Mouse (Mus musculus) stomach, embryonic 15.5 days (tissue): Measurements from ENCODE around the gene Rhox2e. TPM values are rescaled to one million over a fixed set of nuclear protein-coding genes. Genes with fewer than 3 reads are reported as not detected.
"Not testable (repeated sequence)": the region's sequence is repeated elsewhere in the genome, so short reads cannot be mapped to it uniquely, and the experiment has no call there.

Experiments
- ATAC-seq: fragments of 200-750 bp; cut with Nextera tagmentation; 2 replicates; pipeline ENCODE4 v1.8.0; 2017; ENCODE audit warnings: low read depth, moderate number of reproducible peaks, moderate TSS enrichment; ENCODE audit not compliant: insufficient read depth, low FRiP score
- H3K27ac ChIP-seq: fragments of 300-500 bp; sonication (generic); 2 replicates; pipeline ENCODE4 v1.5.1; 2015; ENCODE audit warnings: mild to moderate bottlenecking, inconsistent platforms
- H3K27me3 ChIP-seq: fragments of 300-500 bp; sonication (generic); replicated peaks from 2 replicates; pipeline ENCODE4 v1.6.1; 2015; ENCODE audit warnings: inconsistent platforms
- H3K36me3 ChIP-seq: fragments of 300-500 bp; sonication (generic); 2 replicates; pipeline ENCODE4 v1.6.1; 2015; ENCODE audit warnings: inconsistent platforms
- H3K4me1 ChIP-seq: fragments of 300-500 bp; sonication (generic); 2 replicates; pipeline ENCODE4 v1.6.1; 2015; ENCODE audit warnings: inconsistent platforms
- H3K4me2 ChIP-seq: fragments of 300-500 bp; sonication (generic); 2 replicates; pipeline ENCODE4 v1.6.1; 2015; ENCODE audit warnings: mild to moderate bottlenecking, inconsistent platforms
- H3K4me3 ChIP-seq: fragments of 300-500 bp; sonication (generic); replicated peaks from 2 replicates; pipeline ENCODE4 v1.5.1; 2015; ENCODE audit warnings: inconsistent platforms
- H3K9ac ChIP-seq: fragments of 300-500 bp; sonication (generic); 2 replicates; pipeline ENCODE4 v1.6.1; 2015; ENCODE audit warnings: inconsistent platforms
- H3K9me3 ChIP-seq: fragments of 300-500 bp; sonication (generic); 2 replicates; pipeline ENCODE4 v1.6.1; 2016; ENCODE audit warnings: inconsistent platforms
- WGBS: fragments of 180-500 bp; shearing (Covaris S2); methylation state at CpG from one replicate; pipeline ENCODE4 v1.1.7; 2015; 5-methylcytosine and 5-hydroxymethylcytosine counted together
- polyA plus RNA-seq: library from polyadenylated mRNA; unstranded; fragments of >200 nt; fragmentation: Nextera tagmentation; extraction: Ambion mirVana; gene quantifications from 2 replicates; pipeline ENCODE4 v1.2.1, GENCODE M21; 2015

Gene Rhox2e
- polyA plus RNA-seq: not detected in 2 replicates

- H3K36me3 ChIP-seq, ATAC-seq, H3K27ac ChIP-seq, H3K27me3 ChIP-seq, H3K9me3 ChIP-seq, H3K4me1 ChIP-seq, H3K9ac ChIP-seq, H3K4me3 ChIP-seq, H3K4me2 ChIP-seq: not testable (repeated sequence)
- 89% methylated on average over 2 of the region's 8 CpGs for WGBS
These were observed at the start of gene Rhox2e for GRCm38 (mm10) chrX:37530152-37530551. TSS of gene Rhox2e (plus strand) at chrX:37530452.

GRCm38 (mm10) chrX:37514059-37514458 lies 16.2 kb upstream of the Rhox2e start, which contains the start of gene Rhox4d:
TSS of gene Rhox4d (plus strand) at chrX:37514359.
- H3K9me3 ChIP-seq, H3K9ac ChIP-seq, H3K4me1 ChIP-seq, H3K4me2 ChIP-seq, ATAC-seq, H3K27me3 ChIP-seq, H3K4me3 ChIP-seq, H3K27ac ChIP-seq, H3K36me3 ChIP-seq: not testable (repeated sequence)
- 92% methylated on average over 17 of the region's 18 CpGs for WGBS

GRCm38 (mm10) chrX:37541719-37542118 lies 11.5 kb downstream of the Rhox2e start, which contains the start of gene Rhox3e:
TSS of gene Rhox3e (plus strand) at chrX:37542019.
- H3K9me3 ChIP-seq, H3K4me2 ChIP-seq, H3K4me3 ChIP-seq, H3K36me3 ChIP-seq, H3K4me1 ChIP-seq, H3K9ac ChIP-seq, ATAC-seq, H3K27ac ChIP-seq, H3K27me3 ChIP-seq: not testable (repeated sequence)
- WGBS: 88% methylated on average over 1 of the region's 4 CpGs

GRCm38 (mm10) chrX:37557112-37557511 lies 26.9 kb downstream of the Rhox2e start, which contains the start of gene Rhox4e:
TSS of gene Rhox4e (plus strand) at chrX:37557412.
- ATAC-seq: not testable (repeated sequence)

GRCm38 (mm10) chrX:37571105-37571504 lies 40.9 kb downstream of the Rhox2e start, which contains the start of gene Rhox2f:
TSS of gene Rhox2f (plus strand) at chrX:37571405.
- not testable (repeated sequence) for H3K27me3 ChIP-seq, H3K4me1 ChIP-seq, H3K4me2 ChIP-seq, ATAC-seq, H3K9me3 ChIP-seq, H3K36me3 ChIP-seq, H3K9ac ChIP-seq, H3K27ac ChIP-seq, H3K4me3 ChIP-seq
- 90% methylated on average over 8 of the region's 8 CpGs for WGBS

More at GRCm38 (mm10) chrX:37557112-37557511, 26.9 kb downstream of the Rhox2e start, which contains the start of gene Rhox4e:
- not testable (repeated sequence) for H3K4me3 ChIP-seq, H3K27me3 ChIP-seq, H3K9me3 ChIP-seq, H3K36me3 ChIP-seq, H3K4me1 ChIP-seq, H3K9ac ChIP-seq, H3K4me2 ChIP-seq, H3K27ac ChIP-seq
- 97% methylated on average over 10 of the region's 18 CpGs for WGBS

- not testable (repeated sequence) for H3K36me3 ChIP-seq
- WGBS: 50% methylated on average over 2 of the region's 2 CpGs
These were observed 42.4 kb downstream of the Rhox2e start for GRCm38 (mm10) chrX:37572638-37573037.

GRCm38 (mm10) chrX:37580692-37581091 lies 50.4 kb downstream of the Rhox2e start, which contains the start of gene Rhox3f:
TSS of gene Rhox3f (plus strand) at chrX:37580992.
- not testable (repeated sequence) for H3K9me3 ChIP-seq, H3K36me3 ChIP-seq, H3K27ac ChIP-seq, H3K27me3 ChIP-seq, ATAC-seq, H3K4me2 ChIP-seq, H3K4me3 ChIP-seq, H3K4me1 ChIP-seq, H3K9ac ChIP-seq

More at GRCm38 (mm10) chrX:37572638-37573037, 42.4 kb downstream of the Rhox2e start:
- not testable (repeated sequence) for H3K9me3 ChIP-seq, ATAC-seq, H3K27me3 ChIP-seq, H3K27ac ChIP-seq, H3K9ac ChIP-seq, H3K4me1 ChIP-seq, H3K4me3 ChIP-seq, H3K4me2 ChIP-seq

Other genes with a start within 250 kb of the Rhox2e start
- gene Rhox3a2, start 150.4 kb upstream of the Rhox2e start, polyA plus RNA-seq: not detected in 2 replicates
- gene Rhox4a2, start 139.6 kb upstream of the Rhox2e start, polyA plus RNA-seq: 0.30 TPM in 1 of 2 replicates, not detected in the other
- gene Rhox2b, start 118.4 kb upstream of the Rhox2e start, polyA plus RNA-seq: not detected in 2 replicates
- not detected in 2 replicates for gene Rhox4b, start 98.0 kb upstream of the Rhox2e start, polyA plus RNA-seq
- not detected in 2 replicates for gene Rhox2c, start 76.8 kb upstream of the Rhox2e start, polyA plus RNA-seq
- not detected in 2 replicates for gene Rhox3c, start 71.9 kb upstream of the Rhox2e start, polyA plus RNA-seq
- gene Rhox4c, start 50.1 kb upstream of the Rhox2e start, polyA plus RNA-seq: not detected in 2 replicates
- not detected in 2 replicates for gene Rhox2d, start 37.0 kb upstream of the Rhox2e start, polyA plus RNA-seq
- not detected in 2 replicates for gene Rhox4d, start 16.1 kb upstream of the Rhox2e start, polyA plus RNA-seq
- not detected in 2 replicates for gene Rhox3e, start 11.6 kb downstream of the Rhox2e start, polyA plus RNA-seq
- not detected in 2 replicates for gene Rhox4e, start 27.0 kb downstream of the Rhox2e start, polyA plus RNA-seq
- not detected in 2 replicates for gene Rhox2f, start 41.0 kb downstream of the Rhox2e start, polyA plus RNA-seq
- not detected in 2 replicates for gene Rhox3f, start 50.5 kb downstream of the Rhox2e start, polyA plus RNA-seq
- gene Rhox4f, start 77.3 kb downstream of the Rhox2e start, polyA plus RNA-seq: not detected in 2 replicates
- not detected in 2 replicates for gene Rhox3g, start 98.2 kb downstream of the Rhox2e start, polyA plus RNA-seq
- gene Rhox2g, start 113.0 kb downstream of the Rhox2e start, polyA plus RNA-seq: not detected in 2 replicates
- not detected in 2 replicates for gene Rhox4g, start 120.9 kb downstream of the Rhox2e start, polyA plus RNA-seq
- gene Rhox3h, start 138.3 kb downstream of the Rhox2e start, polyA plus RNA-seq: not detected in 2 replicates
- gene Rhox2h, start 142.8 kb downstream of the Rhox2e start, polyA plus RNA-seq: not detected in 2 replicates